Mouse (Mus musculus) heart, embryonic 11.5 days (tissue): ENCODE results near the gene Cox7a2. TPM values are rescaled to one million over a fixed set of nuclear protein-coding genes. Genes with fewer than 3 reads are reported as not detected.
A peak's percentile ranks its signal among the peaks of the same experiment; 100 is the strongest.

Experiments
- ATAC-seq: fragments of 200-750 bp; cut with Nextera tagmentation; replicated peaks from 2 replicates; pipeline ENCODE4 v1.8.0; 2017; ENCODE audit warnings: moderate library complexity; ENCODE audit not compliant: insufficient number of reproducible peaks, low FRiP score, low TSS enrichment
- H3K27ac ChIP-seq: fragments of 300-500 bp; sonication (generic); 2 replicates; pipeline ENCODE4 v1.5.1; 2014; ENCODE audit warnings: mild to moderate bottlenecking, low read depth, low read length
- H3K27me3 ChIP-seq: fragments of 300-500 bp; sonication (generic); 2 replicates; pipeline ENCODE4 v1.6.1; 2014; ENCODE audit warnings: mild to moderate bottlenecking, low read length, mixed read lengths; ENCODE audit not compliant: control insufficient read depth, insufficient read depth
- H3K36me3 ChIP-seq: fragments of 300-500 bp; sonication (generic); 2 replicates; pipeline ENCODE4 v1.6.1; 2014; ENCODE audit warnings: mild to moderate bottlenecking, low read length, moderate library complexity, mixed read lengths; ENCODE audit not compliant: control insufficient read depth, insufficient read depth
- H3K4me1 ChIP-seq: fragments of 300-500 bp; sonication (generic); 2 replicates; pipeline ENCODE4 v1.6.1; 2014; ENCODE audit warnings: low read length; ENCODE audit not compliant: control insufficient read depth, insufficient read depth
- H3K4me2 ChIP-seq: fragments of 300-500 bp; sonication (generic); 2 replicates; pipeline ENCODE4 v1.6.1; 2014; ENCODE audit warnings: mild to moderate bottlenecking, moderate library complexity
- H3K4me3 ChIP-seq: fragments of 300-500 bp; sonication (generic); 2 replicates; pipeline ENCODE4 v1.5.1; 2014; ENCODE audit warnings: low read depth, low read length
- H3K9ac ChIP-seq: fragments of 300-500 bp; sonication (generic); 2 replicates; pipeline ENCODE4 v1.6.1; 2014; ENCODE audit warnings: mild to moderate bottlenecking, low read depth, low read length, moderate library complexity
- H3K9me3 ChIP-seq: fragments of 300-500 bp; sonication (generic); replicated peaks from 2 replicates; pipeline ENCODE4 v1.6.1; 2016; ENCODE audit warnings: low read length; ENCODE audit not compliant: control insufficient read depth
- whole genome bisulfite sequencing: fragments of 180-500 bp; shearing (Covaris S2); extraction: QIAGEN DNeasy Blood & Tissue Kit; methylation state at CpG from one replicate; pipeline ENCODE4 v1.1.7; 2014; ENCODE audit not compliant: insufficient replicate concordance; 5-methylcytosine and 5-hydroxymethylcytosine counted together
- polyA plus RNA-seq: library from polyadenylated mRNA; unstranded; fragments of >200 nt; fragmentation: Nextera tagmentation; extraction: Ambion mirVana; gene quantifications from 2 replicates; pipeline ENCODE4 v1.2.1, GENCODE M21; 2014

The Cox7a2 gene
- 1,200 and 1,220 TPM in 2 replicates for polyA plus RNA-seq

- H3K27me3 ChIP-seq = no peaks in the 10 kb centered on the region
- under 1% methylated on average over 49 of the region's 49 CpGs for WGBS
- H3K4me3 ChIP-seq = peak within 1 kb of the TSS; percentile 87
- H3K4me1 ChIP-seq = peaks cover 6% of the 10 kb centered on the region; the same call in 1 of the 2 replicates
- H3K27ac ChIP-seq = peak within 1 kb of the TSS; percentile 94
- ATAC-seq = peak; percentile 96
- H3K36me3 ChIP-seq = peaks cover 7% of the 10 kb centered on the region
- peak within 1 kb of the TSS; percentile 91 for H3K9ac ChIP-seq
- H3K9me3 ChIP-seq = no peaks in the 10 kb centered on the region
- peak within 1 kb of the TSS; percentile 82 for H3K4me2 ChIP-seq
These were observed at the start of gene Cox7a2 for GRCm38 (mm10) chr9:79759385-79760005. TSS of gene Cox7a2 (minus strand) at chr9:79759878.

- 0 out of 2 replicates have a peak, but pooled peaks cover 3% of the 10 kb centered on the region for H3K36me3 ChIP-seq
- no peak overlapping the region for H3K4me3 ChIP-seq
- no peaks in the 10 kb centered on the region for H3K27me3 ChIP-seq
- no peak overlapping the region for H3K9ac ChIP-seq
- H3K4me1 ChIP-seq = no peaks in the 10 kb centered on the region
- WGBS = 68% methylated on average over 6 of the region's 6 CpGs
- H3K9me3 ChIP-seq = no peaks in the 10 kb centered on the region
- ATAC-seq = no peak
- H3K27ac ChIP-seq = no peak overlapping the region
- no peak overlapping the region for H3K4me2 ChIP-seq
These were observed 49.7 kb upstream of the Cox7a2 start for GRCm38 (mm10) chr9:79809411-79809810.

GRCm38 (mm10) chr9:79807178-79807577 lies 47.5 kb upstream of the Cox7a2 start:
- no peaks in the 10 kb centered on the region for H3K36me3 ChIP-seq
- H3K4me3 ChIP-seq = no peak overlapping the region
- H3K9ac ChIP-seq = no peak overlapping the region
- H3K4me2 ChIP-seq = no peak overlapping the region
- 47% methylated on average over 4 of the region's 4 CpGs for WGBS
- no peak overlapping the region for H3K27ac ChIP-seq
- no peak for ATAC-seq
- H3K9me3 ChIP-seq = no peaks in the 10 kb centered on the region
- H3K4me1 ChIP-seq = no peaks in the 10 kb centered on the region
- H3K27me3 ChIP-seq = no peaks in the 10 kb centered on the region

- no peaks in the 10 kb centered on the region for H3K4me1 ChIP-seq
- H3K36me3 ChIP-seq = no peaks in the 10 kb centered on the region
- no peaks in the 10 kb centered on the region for H3K9me3 ChIP-seq
- no peak overlapping the region for H3K4me2 ChIP-seq
- H3K27ac ChIP-seq = no peak overlapping the region
- H3K4me3 ChIP-seq = no peak overlapping the region
- no peak overlapping the region for H3K9ac ChIP-seq
- H3K27me3 ChIP-seq = no peaks in the 10 kb centered on the region
- 49% methylated on average over 12 of the region's 12 CpGs for WGBS
- no peak for ATAC-seq
These were observed 46.8 kb upstream of the Cox7a2 start for GRCm38 (mm10) chr9:79806317-79807075.

- H3K27ac ChIP-seq = no peak overlapping the region
- H3K27me3 ChIP-seq = no peaks in the 10 kb centered on the region
- no peak for ATAC-seq
- 87% methylated on average over 10 of the region's 10 CpGs for WGBS
- no peaks in the 10 kb centered on the region for H3K9me3 ChIP-seq
- no peaks in the 10 kb centered on the region for H3K36me3 ChIP-seq
- no peak overlapping the region for H3K4me3 ChIP-seq
- H3K4me2 ChIP-seq = no peak overlapping the region
- no peaks in the 10 kb centered on the region for H3K4me1 ChIP-seq
- H3K9ac ChIP-seq = no peak overlapping the region
These were observed 45.7 kb upstream of the Cox7a2 start for GRCm38 (mm10) chr9:79805426-79805825.

GRCm38 (mm10) chr9:79796461-79797135 lies 36.9 kb upstream of the Cox7a2 start:
- H3K36me3 ChIP-seq = no peaks in the 10 kb centered on the region
- no peak overlapping the region for H3K27ac ChIP-seq
- no peak overlapping the region for H3K4me3 ChIP-seq
- H3K27me3 ChIP-seq = no peaks in the 10 kb centered on the region
- peaks cover 2% of the 10 kb centered on the region; the same call in 1 of the 2 replicates for H3K4me1 ChIP-seq
- no peaks in the 10 kb centered on the region for H3K9me3 ChIP-seq
- WGBS = 62% methylated on average over 7 of the region's 7 CpGs
- no peak overlapping the region for H3K4me2 ChIP-seq
- no peak overlapping the region for H3K9ac ChIP-seq
- ATAC-seq = no peak

- Histone ChIP-seq H3K36me3 (no peaks in the 10 kb centered on the region), H3K27ac (no peak overlapping the region), H3K4me2 (no peak overlapping the region), H3K27me3 (no peaks in the 10 kb centered on the region), H3K4me1 (peaks cover 2% of the 10 kb centered on the region; the same call in 1 of the 2 replicates), H3K4me3 (no peak overlapping the region), H3K9me3 (no peaks in the 10 kb centered on the region), H3K9ac (no peak overlapping the region)
- WGBS = 65% methylated on average over 1 of the region's 1 CpGs
- ATAC-seq = no peak
These were observed 35.4 kb upstream of the Cox7a2 start for GRCm38 (mm10) chr9:79795076-79795475.

- ATAC-seq = peak; percentile 97
- peak within 1 kb of the TSS; percentile 84 for H3K4me2 ChIP-seq
- WGBS = under 1% methylated on average over 90 of the region's 91 CpGs
These were observed 33.5 kb upstream of the Cox7a2 start, which contains the start of gene Tmem30a for GRCm38 (mm10) chr9:79792841-79793835. TSS of gene Tmem30a (minus strand) at chr9:79793507.

More at GRCm38 (mm10) chr9:79792841-79793835, 33.5 kb upstream of the Cox7a2 start, which contains the start of gene Tmem30a:
- Histone ChIP-seq H3K27me3 (no peaks in the 10 kb centered on the region), H3K36me3 (no peaks in the 10 kb centered on the region), H3K9me3 (no peaks in the 10 kb centered on the region), H3K4me1 (peaks cover 2% of the 10 kb centered on the region; the same call in 1 of the 2 replicates), H3K9ac (peak within 1 kb of the TSS; percentile 83), H3K27ac (peak within 1 kb of the TSS; percentile 84), H3K4me3 (peak within 1 kb of the TSS; percentile 83)
